Mouse (Mus musculus) intestine, postnatal 0 days (tissue): Measurements from ENCODE around the gene Klk8. TPM values are rescaled to one million over a fixed set of nuclear protein-coding genes. Genes with fewer than 3 reads are reported as not detected.

Experiments
- ATAC-seq: fragments of 200-750 bp; cut with Nextera tagmentation; 2 replicates; pipeline ENCODE4 v1.8.0; 2017; ENCODE audit warnings: mild to moderate bottlenecking, moderate TSS enrichment, moderate library complexity
- H3K27ac ChIP-seq: fragments of 300-500 bp; sonication (generic); 2 replicates; pipeline ENCODE4 v1.5.1; 2014; ENCODE audit warnings: mild to moderate bottlenecking, low read depth, low read length, moderate library complexity
- H3K27me3 ChIP-seq: fragments of 300-500 bp; sonication (generic); replicated peaks from 2 replicates; pipeline ENCODE4 v1.6.1; 2014; ENCODE audit warnings: low read length, mixed read lengths; ENCODE audit not compliant: control insufficient read depth, insufficient read depth
- H3K36me3 ChIP-seq: fragments of 300-500 bp; sonication (generic); 2 replicates; pipeline ENCODE4 v1.6.1; 2014; ENCODE audit warnings: mild to moderate bottlenecking, moderate library complexity; ENCODE audit not compliant: control insufficient read depth, insufficient read depth
- H3K4me1 ChIP-seq: fragments of 300-500 bp; sonication (generic); replicated peaks from 2 replicates; pipeline ENCODE4 v1.6.1; 2014; ENCODE audit warnings: antibody characterized with exemption, low read length, mixed read lengths; ENCODE audit not compliant: control insufficient read depth, insufficient read depth
- H3K4me2 ChIP-seq: fragments of 300-500 bp; sonication (generic); replicated peaks from 2 replicates; pipeline ENCODE4 v1.6.1; 2014; ENCODE audit warnings: low read depth, mild to moderate bottlenecking, moderate library complexity
- H3K4me3 ChIP-seq: fragments of 300-500 bp; sonication (generic); 2 replicates; pipeline ENCODE4 v1.5.1; 2014; ENCODE audit warnings: low read depth, low read length
- H3K9ac ChIP-seq: fragments of 300-500 bp; sonication (generic); 2 replicates; pipeline ENCODE4 v1.6.1; 2014; ENCODE audit warnings: mild to moderate bottlenecking, low read depth, low read length
- H3K9me3 ChIP-seq: fragments of 300-500 bp; sonication (generic); 2 replicates; pipeline ENCODE4 v1.6.1; 2016; ENCODE audit warnings: mixed run types; ENCODE audit not compliant: control insufficient read depth
- CTCF ChIP-seq: sonication (generic); IDR thresholded peaks from 2 replicates; pipeline ENCODE4 v1.5.1; 2016; ENCODE audit warnings: low read depth, mild to moderate bottlenecking, control low read depth, antibody characterized with exemption, moderate library complexity
- WGBS: fragments of 180-500 bp; shearing (Covaris S2); extraction: QIAGEN DNeasy Blood & Tissue Kit; methylation state at CpG from one replicate; pipeline ENCODE4 v1.1.7; 2014; 5-methylcytosine and 5-hydroxymethylcytosine counted together
- polyA plus RNA-seq: library from polyadenylated mRNA; unstranded; fragments of >200 nt; fragmentation: Nextera tagmentation; extraction: Ambion mirVana; gene quantifications from 2 replicates; pipeline ENCODE4 v1.2.1, GENCODE M21; 2015

Klk8 gene
- polyA plus RNA-seq, 1 experiment from 2014 or later = 3.5 TPM

DNA sequence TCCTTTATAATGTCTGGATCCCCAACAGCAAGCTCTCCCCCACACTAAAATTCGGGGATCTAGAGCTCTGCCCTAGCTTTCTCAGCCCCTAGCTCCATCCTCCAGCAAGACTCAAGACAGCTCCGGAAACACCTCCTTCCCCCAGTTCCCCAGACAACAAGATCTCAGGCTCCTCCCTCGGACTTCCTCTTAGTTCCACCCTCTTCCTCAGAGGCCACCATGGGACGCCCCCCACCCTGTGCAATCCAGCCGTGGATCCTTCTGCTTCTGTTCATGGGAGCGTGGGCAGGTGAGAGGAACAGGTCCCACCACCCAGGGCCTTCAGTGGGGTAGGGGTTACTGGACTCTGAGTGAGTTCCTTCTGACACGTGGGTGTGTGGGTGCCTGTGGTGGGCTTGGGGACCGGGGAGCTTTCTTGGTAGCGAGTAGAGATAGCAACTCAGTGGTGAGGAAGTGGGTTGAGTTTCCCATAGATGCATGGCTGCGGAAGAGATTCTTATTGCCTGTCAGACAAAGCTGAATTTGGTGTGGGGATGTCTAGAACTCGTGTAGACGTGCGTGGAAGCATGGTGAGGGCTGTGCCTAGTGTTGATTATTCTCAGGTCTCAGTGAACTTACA lies 576 bp downstream of the Klk8 start:
- no peak for ATAC-seq
- Histone ChIP-seq H3K36me3 (no peaks in the 10 kb centered on the region), H3K4me3 (peak overlapping the region; percentile 45), H3K27me3 (peaks cover 3% of the 10 kb centered on the region), H3K9me3 (no peaks in the 10 kb centered on the region), H3K9ac (no peak overlapping the region), H3K4me2 (peak overlapping the region; percentile 81), H3K27ac (no peak overlapping the region), H3K4me1 (no peaks in the 10 kb centered on the region)
- no peak for TF ChIP-seq CTCF
- 40% methylated on average over 13 of the region's 13 CpGs for WGBS

- TF ChIP-seq CTCF = no peak
- H3K9me3 ChIP-seq = no peaks in the 10 kb centered on the region
- no peak overlapping the region for H3K4me2 ChIP-seq
- no peaks in the 10 kb centered on the region for H3K4me1 ChIP-seq
- H3K36me3 ChIP-seq = no peaks in the 10 kb centered on the region
- no peak overlapping the region for H3K27ac ChIP-seq
- H3K9ac ChIP-seq = no peak overlapping the region
- H3K4me3 ChIP-seq = no peak overlapping the region
- WGBS = 80% methylated on average over 7 of the region's 7 CpGs
- no peak for ATAC-seq
- H3K27me3 ChIP-seq = peaks cover 3% of the 10 kb centered on the region
Measured at GRCm38 (mm10) chr7:43799876-43800275, 2.5 kb downstream of the Klk8 start.

DNA sequence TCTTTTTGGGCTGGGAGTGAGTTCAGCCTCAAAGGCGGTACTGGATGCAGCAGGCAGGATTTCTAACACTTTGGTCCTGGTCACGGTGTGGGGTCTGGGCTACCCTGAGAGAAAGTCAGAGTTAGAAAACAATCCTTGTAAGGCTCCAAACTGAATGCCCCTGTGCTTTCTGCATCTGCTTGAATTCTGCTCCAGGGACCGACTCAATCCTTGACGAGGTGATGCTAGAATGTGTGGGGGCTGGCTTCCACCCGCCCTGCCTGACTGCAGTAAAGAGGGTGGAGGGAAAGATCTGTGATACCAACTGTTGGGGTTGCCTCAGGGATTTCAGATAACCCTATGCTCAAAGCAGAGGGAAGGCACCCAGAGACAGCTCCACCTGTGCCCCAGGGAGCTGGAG lies 13.6 kb downstream of the Klk8 start, which contains the start of gene Klk7:
Gene Klk7 (plus strand): TSS at position 301 of the 400 bp plus-strand sequence.
- no peak for ATAC-seq
- Histone ChIP-seq H3K4me2 (no peak within 1 kb of the TSS), H3K27me3 (no peaks in the 10 kb centered on the region), H3K9ac (no peak within 1 kb of the TSS), H3K36me3 (no peaks in the 10 kb centered on the region), H3K9me3 (no peaks in the 10 kb centered on the region), H3K27ac (no peak within 1 kb of the TSS), H3K4me3 (no peak within 1 kb of the TSS), H3K4me1 (no peaks in the 10 kb centered on the region)
- WGBS = 61% methylated on average over 5 of the region's 5 CpGs
- no peak for TF ChIP-seq CTCF

- Histone ChIP-seq H3K27ac (no peak overlapping the region), H3K9me3 (no peaks in the 10 kb centered on the region), H3K9ac (no peak overlapping the region), H3K4me1 (no peaks in the 10 kb centered on the region), H3K27me3 (no peaks in the 10 kb centered on the region), H3K4me3 (no peak overlapping the region), H3K36me3 (no peaks in the 10 kb centered on the region), H3K4me2 (no peak overlapping the region)
- no peak for ATAC-seq
- TF ChIP-seq CTCF = no peak
- 88% methylated on average over 7 of the region's 7 CpGs for WGBS
Measured at GRCm38 (mm10) chr7:43815211-43815610, 17.8 kb downstream of the Klk8 start.

DNA sequence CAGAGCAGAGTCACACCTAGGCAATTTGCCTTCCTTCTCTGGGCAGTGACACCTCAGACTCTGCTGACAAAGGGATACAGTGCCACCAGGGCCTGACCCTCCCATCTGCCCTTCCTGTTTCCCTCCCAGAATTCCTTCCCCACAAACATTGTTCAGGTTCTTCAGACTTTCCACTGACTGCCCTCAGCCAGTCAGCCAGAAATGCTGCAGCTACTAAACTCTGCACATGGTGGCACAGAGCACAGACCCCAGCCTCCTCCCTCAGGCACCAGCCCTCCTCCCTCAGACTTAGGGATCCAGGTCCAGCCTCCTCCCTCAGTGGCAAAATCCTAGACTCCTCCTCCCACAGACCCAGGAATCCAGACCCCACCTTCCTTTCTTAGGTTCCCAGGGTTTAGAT lies 19.4 kb downstream of the Klk8 start:
- ATAC-seq = no peak
- H3K4me3 ChIP-seq = no peak overlapping the region
- H3K27ac ChIP-seq = no peak overlapping the region
- no peak overlapping the region for H3K4me2 ChIP-seq
- H3K9ac ChIP-seq = no peak overlapping the region
- no peaks in the 10 kb centered on the region for H3K4me1 ChIP-seq
- H3K27me3 ChIP-seq = no peaks in the 10 kb centered on the region
- H3K9me3 ChIP-seq = no peaks in the 10 kb centered on the region
- H3K36me3 ChIP-seq = no peaks in the 10 kb centered on the region
- TF ChIP-seq CTCF = no peak

- Histone ChIP-seq H3K27me3 (no peaks in the 10 kb centered on the region), H3K9ac (no peak overlapping the region), H3K4me1 (no peaks in the 10 kb centered on the region), H3K9me3 (no peaks in the 10 kb centered on the region), H3K4me2 (no peak overlapping the region), H3K36me3 (no peaks in the 10 kb centered on the region), H3K4me3 (no peak overlapping the region), H3K27ac (no peak overlapping the region)
- no peak for TF ChIP-seq CTCF
- WGBS = 87% methylated on average over 7 of the region's 7 CpGs
- no peak for ATAC-seq
Measured at GRCm38 (mm10) chr7:43821581-43821980, 24.2 kb downstream of the Klk8 start.

GRCm38 (mm10) chr7:43824199-43824598 lies 26.8 kb downstream of the Klk8 start, which contains the start of gene Klk6:
Gene Klk6 (plus strand): TSS chr7:43824499.
- Histone ChIP-seq H3K4me2 (no peak within 1 kb of the TSS), H3K9ac (no peak within 1 kb of the TSS), H3K27me3 (no peaks in the 10 kb centered on the region), H3K27ac (no peak within 1 kb of the TSS), H3K4me3 (no peak within 1 kb of the TSS), H3K4me1 (no peaks in the 10 kb centered on the region), H3K36me3 (no peaks in the 10 kb centered on the region), H3K9me3 (no peaks in the 10 kb centered on the region)
- no peak for ATAC-seq
- no peak for TF ChIP-seq CTCF
- 78% methylated on average over 10 of the region's 10 CpGs for WGBS
